Mouse (Mus musculus) heart, adult 2 months (tissue): ENCODE measurements around the gene Vmn2r68. TPM values are rescaled to one million over a fixed set of nuclear protein-coding genes. Genes with fewer than 3 reads are reported as not detected.

Experiments used
- DNase-seq, 2 experiments: peaks; one replicate each; pipeline ENCODE4 v3.0.0; 2021
- H3K27ac ChIP-seq: fragments of 200-600 bp; 2 replicates; pipeline ENCODE4 v1.8.1; 2022
- H3K27me3 ChIP-seq: fragments of 200-500 bp; 2 replicates; pipeline ENCODE4 v1.6.1; 2012; ENCODE audit warnings: mild to moderate bottlenecking, low read length, inconsistent platforms, mixed read lengths; ENCODE audit not compliant: control insufficient read depth, insufficient read depth
- H3K36me3 ChIP-seq: fragments of 200-500 bp; 2 replicates; pipeline ENCODE4 v1.6.1; 2012; ENCODE audit warnings: low read length, inconsistent platforms; ENCODE audit not compliant: control insufficient read depth, insufficient read depth
- H3K4me1 ChIP-seq: fragments of 200-500 bp; 2 replicates; pipeline ENCODE4 v1.6.1; 2011; ENCODE audit warnings: low read length; ENCODE audit not compliant: control insufficient read depth, insufficient read depth
- H3K4me3 ChIP-seq: fragments of 200-600 bp; 2 replicates; pipeline ENCODE4 v1.8.1; 2022
- H3K79me2 ChIP-seq: fragments of 200-500 bp; replicated peaks from 2 replicates; pipeline ENCODE4 v1.6.1; 2012; ENCODE audit warnings: mild to moderate bottlenecking, inconsistent platforms, low read length, moderate library complexity, mixed read lengths; ENCODE audit not compliant: control insufficient read depth, insufficient read depth
- H3K9ac ChIP-seq: fragments of 200-500 bp; 2 replicates; pipeline ENCODE4 v1.6.1; 2012; ENCODE audit warnings: low read depth, mild to moderate bottlenecking, control low read depth, inconsistent platforms, low read length, mixed read lengths
- CTCF ChIP-seq: fragments of 200-600 bp; IDR thresholded peaks from 2 replicates; pipeline ENCODE4 v1.8.1; 2022; ENCODE audit warnings: antibody characterized with exemption, mild to moderate bottlenecking, moderate library complexity
- EP300 ChIP-seq: fragments of 200-500 bp; IDR thresholded peaks from 2 replicates; pipeline ENCODE4 v1.6.1; 2011; ENCODE audit warnings: low read depth, low read length, control low read depth; ENCODE audit not compliant: insufficient read depth
- POLR2A ChIP-seq: fragments of 200-500 bp; IDR thresholded peaks from 2 replicates; pipeline ENCODE4 v1.6.1; 2011; ENCODE audit warnings: mild to moderate bottlenecking, low read depth, low read length, control low read depth; ENCODE audit not compliant: insufficient read depth
- intact Hi-C: fragments of 180-260 bp; cut with DNase I; formaldehyde crosslinking; loops from one replicate; pipeline ENCODE4 v1.15.1; 2025
- long read RNA-seq: library from polyadenylated mRNA; stranded (forward); transcript quantifications from one replicate; pipeline ENCODE4 v2.0.0, GENCODE M21; 2021
- polyA plus RNA-seq: library from polyadenylated mRNA; depleted of rRNA; stranded (reverse); fragments of >200 nt; gene quantifications from 2 replicates; pipeline ENCODE4 v1.2.3, GENCODE M21; 2012; rRNA removed
- total RNA-seq, 2 experiments: library from RNA; stranded (reverse); gene quantifications; 2 replicates each; pipeline ENCODE4 v1.2.3; 2021

Gene Vmn2r68
- total RNA-seq (not detected), polyA plus RNA-seq (not detected in 2 replicates)
- long read RNA-seq = 0 reads

- no peak for TF ChIP-seq POLR2A
- no peak for TF ChIP-seq EP300
- TF ChIP-seq CTCF = no peak
- H3K4me1 ChIP-seq = no peaks in the 10 kb centered on the region
- H3K9ac ChIP-seq = no peak within 1 kb of the TSS
- H3K27me3 ChIP-seq = no peaks in the 10 kb centered on the region
- H3K27ac ChIP-seq = no peak within 1 kb of the TSS
- H3K36me3 ChIP-seq = no peaks in the 10 kb centered on the region
- DNase-seq = no peak
- no peaks in the 10 kb centered on the region for H3K79me2 ChIP-seq
- intact Hi-C loops = no loop called here
- H3K4me3 ChIP-seq = no peak within 1 kb of the TSS
Measured at GRCm38 (mm10) chr7:85237683-85238082, at the start of gene Vmn2r68. Gene Vmn2r68, minus strand, starts transcription at chr7:85237783.

Other genes starting within 250 kb of the Vmn2r68 start
- gene Vmn2r66, start 225.5 kb downstream of the Vmn2r68 start, total RNA-seq = not detected
- gene Vmn2r66, start 225.5 kb downstream of the Vmn2r68 start, polyA plus RNA-seq = not detected in 2 replicates
- not detected for gene Vmn2r67, start 81.8 kb downstream of the Vmn2r68 start, total RNA-seq
- gene Vmn2r67, start 81.8 kb downstream of the Vmn2r68 start, polyA plus RNA-seq = not detected in 2 replicates
- not detected for gene Vmn2r69, start 178.1 kb upstream of the Vmn2r68 start, total RNA-seq
- gene Vmn2r69, start 178.1 kb upstream of the Vmn2r68 start, polyA plus RNA-seq = not detected in 2 replicates